Mouse (Mus musculus): ENCODE results near the gene 3110001I22Rik. TPM values are rescaled to one million over a fixed set of nuclear protein-coding genes. Genes with fewer than 3 reads are reported as not detected.

Gene 3110001I22Rik
- polyA plus RNA-seq, 1 experiment from 2014 or later = 8.2 TPM

DNA sequence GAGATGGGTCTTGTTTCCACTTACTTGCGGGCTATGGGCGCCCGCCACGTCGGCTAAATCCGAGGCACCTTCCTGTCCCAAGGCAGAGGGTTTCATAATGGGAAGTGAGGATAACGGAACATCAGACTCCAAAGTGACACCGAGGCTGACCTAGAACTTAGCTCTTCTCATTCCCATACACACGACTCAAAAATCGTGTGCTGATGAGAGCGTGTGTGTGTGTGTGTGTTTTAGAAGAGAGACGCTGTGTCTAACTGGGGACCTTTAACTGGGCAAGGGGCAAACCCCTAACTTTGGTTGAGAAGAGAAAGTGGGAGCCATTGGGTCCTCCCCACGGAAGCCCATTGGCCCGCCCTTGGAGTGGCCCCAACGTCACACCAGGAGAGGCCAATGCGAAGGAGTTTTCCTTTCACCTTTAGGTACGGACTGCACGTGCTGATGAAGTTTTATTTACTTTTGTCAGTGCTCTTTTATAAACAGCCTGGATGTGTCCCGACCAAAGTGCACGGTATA, 713 bp downstream of the 3110001I22Rik start:
- 3% methylated on average over 20 of the region's 20 CpGs for WGBS
- Histone ChIP-seq H3K4me3 (peak overlapping the region; percentile 84), H3K9me3 (replicated peaks) (no peaks in the 10 kb centered on the region), H3K27me3 (ENCODE audit: low read depth, poor library complexity, severe bottlenecking) (no peaks in the 10 kb centered on the region), H3K27ac (peak overlapping the region; percentile 91), H3K36me3 (peaks cover 18% of the 10 kb centered on the region), H3K4me1 (peaks cover 7% of the 10 kb centered on the region)
- DNase-seq (ENCODE audit: low spot score) = peak; percentile 70

GRCm38 (mm10) chr16:13673114-13673513, 1.4 kb downstream of the 3110001I22Rik start:
- no peaks in the 10 kb centered on the region for H3K9me3 ChIP-seq (replicated peaks)
- no peak for DNase-seq (ENCODE audit: low spot score)
- peaks cover 6% of the 10 kb centered on the region for H3K4me1 ChIP-seq
- peaks cover 24% of the 10 kb centered on the region for H3K36me3 ChIP-seq
- no peak overlapping the region for H3K27ac ChIP-seq
- no peaks in the 10 kb centered on the region for H3K27me3 ChIP-seq (ENCODE audit: low read depth, poor library complexity, severe bottlenecking)
- 87% methylated on average over 5 of the region's 5 CpGs for WGBS
- H3K4me3 ChIP-seq = peak overlapping the region; percentile 84

GRCm38 (mm10) chr16:13674511-13674910, 2.8 kb downstream of the 3110001I22Rik start:
- DNase-seq (ENCODE audit: low spot score) = no peak
- H3K27ac ChIP-seq = no peak overlapping the region
- peaks cover 36% of the 10 kb centered on the region for H3K36me3 ChIP-seq
- no peak overlapping the region for H3K4me3 ChIP-seq
- H3K9me3 ChIP-seq (replicated peaks) = no peaks in the 10 kb centered on the region
- H3K4me1 ChIP-seq = peaks cover 6% of the 10 kb centered on the region
- 99% methylated on average over 3 of the region's 3 CpGs for WGBS
- H3K27me3 ChIP-seq (ENCODE audit: low read depth, poor library complexity, severe bottlenecking) = no peaks in the 10 kb centered on the region

- Histone ChIP-seq H3K27ac (no peak overlapping the region), H3K36me3 (peaks cover 41% of the 10 kb centered on the region)
- WGBS = 90% methylated on average over 3 of the region's 3 CpGs
These were observed 7.0 kb downstream of the 3110001I22Rik start for GRCm38 (mm10) chr16:13678601-13679319.

GRCm38 (mm10) chr16:13698998-13699397, 27.3 kb downstream of the 3110001I22Rik start:
- peaks cover 95% of the 10 kb centered on the region for H3K36me3 ChIP-seq
- H3K27ac ChIP-seq = no peak overlapping the region
- H3K27me3 ChIP-seq (ENCODE audit: low read depth, poor library complexity, severe bottlenecking) = no peaks in the 10 kb centered on the region
- no peaks in the 10 kb centered on the region for H3K4me1 ChIP-seq
- no peak for DNase-seq (ENCODE audit: low spot score)
- WGBS = 88% methylated on average over 7 of the region's 7 CpGs
- H3K4me3 ChIP-seq = no peak overlapping the region
- no peaks in the 10 kb centered on the region for H3K9me3 ChIP-seq (replicated peaks)

More at GRCm38 (mm10) chr16:13678601-13679319, 7.0 kb downstream of the 3110001I22Rik start:
- Histone ChIP-seq H3K4me3 (no peak overlapping the region), H3K27me3 (ENCODE audit: low read depth, poor library complexity, severe bottlenecking) (no peaks in the 10 kb centered on the region), H3K4me1 (no peaks in the 10 kb centered on the region), H3K9me3 (replicated peaks) (no peaks in the 10 kb centered on the region)
- DNase-seq (ENCODE audit: low spot score) = no peak

DNA sequence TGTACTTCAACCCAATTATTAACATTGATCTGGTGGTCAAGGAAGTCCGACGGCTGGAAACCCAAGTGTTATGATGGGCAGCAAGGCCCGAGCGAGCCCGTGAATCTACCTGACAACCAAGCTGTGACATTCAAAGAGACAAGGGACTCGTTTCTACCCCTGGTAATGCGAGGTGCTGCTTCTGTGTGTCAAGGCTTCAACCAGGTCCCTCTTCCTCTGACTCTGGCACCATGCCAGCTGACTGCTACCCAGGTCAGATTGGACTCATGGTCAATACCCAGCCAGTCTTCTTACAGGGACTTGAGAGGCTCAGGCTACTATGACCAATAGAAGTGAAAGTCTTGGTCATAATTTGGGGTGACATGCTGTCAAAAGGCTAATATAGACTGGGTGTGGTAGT, 30.5 kb downstream of the 3110001I22Rik start:
- Histone ChIP-seq H3K27me3 (ENCODE audit: low read depth, poor library complexity, severe bottlenecking) (no peaks in the 10 kb centered on the region), H3K27ac (no peak overlapping the region), H3K4me1 (no peaks in the 10 kb centered on the region), H3K36me3 (peaks cover 80% of the 10 kb centered on the region), H3K9me3 (replicated peaks) (no peaks in the 10 kb centered on the region), H3K4me3 (no peak overlapping the region)
- 92% methylated on average over 7 of the region's 7 CpGs for whole genome bisulfite sequencing
- DNase-seq (ENCODE audit: low spot score) = no peak

- WGBS = 96% methylated on average over 10 of the region's 10 CpGs
- H3K36me3 ChIP-seq = peaks cover 55% of the 10 kb centered on the region
These were observed 32.9 kb downstream of the 3110001I22Rik start for GRCm38 (mm10) chr16:13704676-13705075.

GRCm38 (mm10) chr16:13714910-13715309, 43.2 kb downstream of the 3110001I22Rik start:
- Histone ChIP-seq H3K27ac (no peak overlapping the region), H3K36me3 (no peaks in the 10 kb centered on the region), H3K4me3 (no peak overlapping the region), H3K9me3 (replicated peaks) (no peaks in the 10 kb centered on the region), H3K27me3 (ENCODE audit: low read depth, poor library complexity, severe bottlenecking) (no peaks in the 10 kb centered on the region), H3K4me1 (no peaks in the 10 kb centered on the region)
- no peak for DNase-seq (ENCODE audit: low spot score)
- WGBS = 91% methylated on average over 3 of the region's 3 CpGs

More at GRCm38 (mm10) chr16:13704676-13705075, 32.9 kb downstream of the 3110001I22Rik start:
- Histone ChIP-seq H3K9me3 (replicated peaks) (no peaks in the 10 kb centered on the region), H3K27ac (no peak overlapping the region), H3K4me1 (no peaks in the 10 kb centered on the region), H3K4me3 (no peak overlapping the region), H3K27me3 (ENCODE audit: low read depth, poor library complexity, severe bottlenecking) (no peaks in the 10 kb centered on the region)
- DNase-seq (ENCODE audit: low spot score) = no peak

GRCm38 (mm10) chr16:13716821-13717553, 45.3 kb downstream of the 3110001I22Rik start:
- no peak for DNase-seq (ENCODE audit: low spot score)
- Histone ChIP-seq H3K27me3 (ENCODE audit: low read depth, poor library complexity, severe bottlenecking) (no peaks in the 10 kb centered on the region), H3K4me1 (no peaks in the 10 kb centered on the region), H3K36me3 (no peaks in the 10 kb centered on the region), H3K27ac (no peak overlapping the region), H3K9me3 (replicated peaks) (no peaks in the 10 kb centered on the region), H3K4me3 (no peak overlapping the region)
- 66% methylated on average over 2 of the region's 2 CpGs for WGBS

GRCm38 (mm10) chr16:13722937-13723336, 51.2 kb downstream of the 3110001I22Rik start:
- Histone ChIP-seq H3K36me3 (no peaks in the 10 kb centered on the region), H3K9me3 (replicated peaks) (no peaks in the 10 kb centered on the region), H3K4me1 (peaks cover 4% of the 10 kb centered on the region), H3K27ac (no peak overlapping the region), H3K4me3 (no peak overlapping the region), H3K27me3 (ENCODE audit: low read depth, poor library complexity, severe bottlenecking) (no peaks in the 10 kb centered on the region)
- DNase-seq (ENCODE audit: low spot score) = no peak
- WGBS = 35% methylated on average over 10 of the region's 10 CpGs

- 88% methylated on average over 5 of the region's 5 CpGs for WGBS
These were observed 56.1 kb downstream of the 3110001I22Rik start for GRCm38 (mm10) chr16:13727811-13728335.

More at GRCm38 (mm10) chr16:13727811-13728335, 56.1 kb downstream of the 3110001I22Rik start:
- Histone ChIP-seq H3K36me3 (no peaks in the 10 kb centered on the region), H3K9me3 (replicated peaks) (no peaks in the 10 kb centered on the region), H3K27ac (no peak overlapping the region), H3K4me3 (no peak overlapping the region), H3K27me3 (ENCODE audit: low read depth, poor library complexity, severe bottlenecking) (peaks cover 11% of the 10 kb centered on the region; the same call in 1 of the 2 replicates), H3K4me1 (peaks cover 12% of the 10 kb centered on the region)
- DNase-seq (ENCODE audit: low spot score) = no peak

All from limb, embryonic 10.5 days (tissue).